Mouse (Mus musculus): ENCODE measurements around the gene Zc3h12c. TPM values are rescaled to one million over a fixed set of nuclear protein-coding genes. Genes with fewer than 3 reads are reported as not detected.
"Not testable (repeated sequence)": the region's sequence is repeated elsewhere in the genome, so short reads cannot be mapped to it uniquely, and the experiment has no call there.

Gene Zc3h12c
- polyA plus RNA-seq, 1 experiment from 2014 or later: 6.9 TPM

- WGBS: 77% methylated on average over 8 of the region's 8 CpGs
- peaks cover 36% of the 10 kb centered on the region for H3K36me3 ChIP-seq
- no peak overlapping the region for H3K27ac ChIP-seq (replicated peaks)
- no peak for DNase-seq (ENCODE audit: low spot score)
- H3K4me1 ChIP-seq: peaks cover 11% of the 10 kb centered on the region
- H3K9me3 ChIP-seq (replicated peaks): no peaks in the 10 kb centered on the region
- H3K27me3 ChIP-seq (ENCODE audit: low read depth, poor library complexity, severe bottlenecking): no peaks in the 10 kb centered on the region
- no peak overlapping the region for H3K4me3 ChIP-seq
Measured at GRCm38 (mm10) chr9:52093108-52093507, 75.3 kb downstream of the Zc3h12c start.

- H3K36me3 ChIP-seq: peaks cover 44% of the 10 kb centered on the region
- H3K27ac ChIP-seq (replicated peaks): no peak overlapping the region
- no peaks in the 10 kb centered on the region for H3K27me3 ChIP-seq (ENCODE audit: low read depth, poor library complexity, severe bottlenecking)
- no peak for DNase-seq (ENCODE audit: low spot score)
- WGBS: 91% methylated on average over 5 of the region's 5 CpGs
- H3K9me3 ChIP-seq (replicated peaks): no peaks in the 10 kb centered on the region
- H3K4me3 ChIP-seq: no peak overlapping the region
- H3K4me1 ChIP-seq: peaks cover 8% of the 10 kb centered on the region
Measured at GRCm38 (mm10) chr9:52092311-52092710, 76.1 kb downstream of the Zc3h12c start.

GRCm38 (mm10) chr9:52091752-52092151 lies 76.6 kb downstream of the Zc3h12c start:
- Histone ChIP-seq H3K36me3 (peaks cover 49% of the 10 kb centered on the region), H3K27ac (replicated peaks) (no peak overlapping the region), H3K4me1 (peaks cover 3% of the 10 kb centered on the region), H3K27me3 (ENCODE audit: low read depth, poor library complexity, severe bottlenecking) (no peaks in the 10 kb centered on the region), H3K4me3 (no peak overlapping the region), H3K9me3 (replicated peaks) (no peaks in the 10 kb centered on the region)
- no peak for DNase-seq (ENCODE audit: low spot score)
- WGBS: 91% methylated on average over 9 of the region's 9 CpGs

- no peaks in the 10 kb centered on the region for H3K27me3 ChIP-seq (ENCODE audit: low read depth, poor library complexity, severe bottlenecking)
- H3K4me1 ChIP-seq: no peaks in the 10 kb centered on the region
- WGBS: 93% methylated on average over 4 of the region's 4 CpGs
- DNase-seq (ENCODE audit: low spot score): no peak
- no peaks in the 10 kb centered on the region for H3K9me3 ChIP-seq (replicated peaks)
- H3K4me3 ChIP-seq: no peak overlapping the region
- H3K36me3 ChIP-seq: peaks cover 97% of the 10 kb centered on the region
- no peak overlapping the region for H3K27ac ChIP-seq (replicated peaks)
Measured at GRCm38 (mm10) chr9:52082414-52082813, 86.0 kb downstream of the Zc3h12c start.

- no peak overlapping the region for H3K27ac ChIP-seq (replicated peaks)
- H3K9me3 ChIP-seq (replicated peaks): no peaks in the 10 kb centered on the region
- no peak for DNase-seq (ENCODE audit: low spot score)
- H3K36me3 ChIP-seq: peaks cover 97% of the 10 kb centered on the region
- no peaks in the 10 kb centered on the region for H3K27me3 ChIP-seq (ENCODE audit: low read depth, poor library complexity, severe bottlenecking)
- H3K4me1 ChIP-seq: no peaks in the 10 kb centered on the region
- H3K4me3 ChIP-seq: no peak overlapping the region
- WGBS: 89% methylated on average over 2 of the region's 2 CpGs
Measured at GRCm38 (mm10) chr9:52081979-52082378, 86.4 kb downstream of the Zc3h12c start.

- no peak overlapping the region for H3K27ac ChIP-seq (replicated peaks)
- WGBS: 88% methylated on average over 1 of the region's 1 CpGs
- H3K27me3 ChIP-seq (ENCODE audit: low read depth, poor library complexity, severe bottlenecking): no peaks in the 10 kb centered on the region
- peaks cover 98% of the 10 kb centered on the region for H3K36me3 ChIP-seq
- DNase-seq (ENCODE audit: low spot score): no peak
- no peaks in the 10 kb centered on the region for H3K4me1 ChIP-seq
- no peak overlapping the region for H3K4me3 ChIP-seq
- H3K9me3 ChIP-seq (replicated peaks): no peaks in the 10 kb centered on the region
Measured at GRCm38 (mm10) chr9:52077692-52078091, 90.7 kb downstream of the Zc3h12c start.

GRCm38 (mm10) chr9:52076089-52076488 lies 92.3 kb downstream of the Zc3h12c start:
- no peak overlapping the region for H3K27ac ChIP-seq (replicated peaks)
- no peaks in the 10 kb centered on the region for H3K27me3 ChIP-seq (ENCODE audit: low read depth, poor library complexity, severe bottlenecking)
- no peaks in the 10 kb centered on the region for H3K9me3 ChIP-seq (replicated peaks)
- H3K36me3 ChIP-seq: peaks cover 97% of the 10 kb centered on the region
- 88% methylated on average over 2 of the region's 2 CpGs for WGBS
- H3K4me1 ChIP-seq: no peaks in the 10 kb centered on the region
- H3K4me3 ChIP-seq: no peak overlapping the region
- DNase-seq (ENCODE audit: low spot score): no peak

- Histone ChIP-seq H3K27ac (replicated peaks) (no peak overlapping the region), H3K36me3 (peaks cover 94% of the 10 kb centered on the region)
Measured at GRCm38 (mm10) chr9:52072202-52072601, 96.2 kb downstream of the Zc3h12c start.

GRCm38 (mm10) chr9:52071352-52071751 lies 97.0 kb downstream of the Zc3h12c start:
- H3K36me3 ChIP-seq: peaks cover 93% of the 10 kb centered on the region
- not testable (repeated sequence) for DNase-seq (ENCODE audit: low spot score); H3K9me3 ChIP-seq (replicated peaks); H3K4me3 ChIP-seq; H3K27me3 ChIP-seq (ENCODE audit: low read depth, poor library complexity, severe bottlenecking); H3K4me1 ChIP-seq; H3K27ac ChIP-seq (replicated peaks)

More at GRCm38 (mm10) chr9:52072202-52072601, 96.2 kb downstream of the Zc3h12c start:
- Histone ChIP-seq H3K4me1 (no peaks in the 10 kb centered on the region), H3K4me3 (no peak overlapping the region), H3K9me3 (replicated peaks) (no peaks in the 10 kb centered on the region), H3K27me3 (ENCODE audit: low read depth, poor library complexity, severe bottlenecking) (no peaks in the 10 kb centered on the region)
- DNase-seq (ENCODE audit: low spot score): no peak

- 95% methylated on average over 2 of the region's 2 CpGs for WGBS
- Histone ChIP-seq H3K4me3 (no peak overlapping the region), H3K36me3 (peaks cover 93% of the 10 kb centered on the region), H3K27ac (replicated peaks) (no peak overlapping the region), H3K4me1 (no peaks in the 10 kb centered on the region), H3K9me3 (replicated peaks) (no peaks in the 10 kb centered on the region), H3K27me3 (ENCODE audit: low read depth, poor library complexity, severe bottlenecking) (no peaks in the 10 kb centered on the region)
- no peak for DNase-seq (ENCODE audit: low spot score)
Measured at GRCm38 (mm10) chr9:52070052-52070451, 98.3 kb downstream of the Zc3h12c start.

Small RNAs within 50 kb of the gene (microRNA-seq; reads per million reads assigned to microRNA genes)
- gene Gm27686: not detected
- gene Mir6244: not detected

Other genes with a start within 250 kb of the Zc3h12c start
- 46.8 and 49.4 TPM in 2 replicates for gene Fdx1, start 205.0 kb downstream of the Zc3h12c start, polyA plus RNA-seq (2016; fragmentation: Nextera tagmentation; extraction: Ambion mirVana)
- gene Rdx, start 121.4 kb downstream of the Zc3h12c start, polyA plus RNA-seq (2016; fragmentation: Nextera tagmentation; extraction: Ambion mirVana): 159 and 160 TPM in 2 replicates